Mouse (Mus musculus) liver, postnatal 0 days (tissue): ENCODE measurements at regions not wholly inside any gene's neighbourhood (a gene's known extent, or its start where the extent isn't known, plus 50 kb on each side); places are given as distances from the start of the nearest gene placed in this dataset.
A peak's percentile ranks its signal among the peaks of the same experiment; 100 is the strongest.

ENCODE experiments used
- CTCF ChIP-seq: sonication (generic); IDR thresholded peaks from 2 replicates; pipeline ENCODE4 v1.5.1; 2016; ENCODE audit warnings: antibody characterized with exemption, low read depth
- EP300 ChIP-seq: IDR thresholded peaks from 2 replicates; pipeline ENCODE4 v1.6.1; 2016; ENCODE audit warnings: antibody characterized with exemption, low read depth, mild to moderate bottlenecking

GRCm38 (mm10) chr11:7568484-7568883 lies 354.8 kb upstream of the Igfbp3 start:
- peak; percentile 28; the same call in 1 of the 2 replicates for TF ChIP-seq CTCF
- TF ChIP-seq EP300: no peak
